Mouse (Mus musculus): ENCODE measurements around the gene Srsf4. TPM values are rescaled to one million over a fixed set of nuclear protein-coding genes. Genes with fewer than 3 reads are reported as not detected.
A peak's percentile ranks its signal among the peaks of the same experiment; 100 is the strongest.

Srsf4 gene
- total RNA-seq, 2 experiments from 2014 or later: 73.4 to 74.0 TPM

DNA sequence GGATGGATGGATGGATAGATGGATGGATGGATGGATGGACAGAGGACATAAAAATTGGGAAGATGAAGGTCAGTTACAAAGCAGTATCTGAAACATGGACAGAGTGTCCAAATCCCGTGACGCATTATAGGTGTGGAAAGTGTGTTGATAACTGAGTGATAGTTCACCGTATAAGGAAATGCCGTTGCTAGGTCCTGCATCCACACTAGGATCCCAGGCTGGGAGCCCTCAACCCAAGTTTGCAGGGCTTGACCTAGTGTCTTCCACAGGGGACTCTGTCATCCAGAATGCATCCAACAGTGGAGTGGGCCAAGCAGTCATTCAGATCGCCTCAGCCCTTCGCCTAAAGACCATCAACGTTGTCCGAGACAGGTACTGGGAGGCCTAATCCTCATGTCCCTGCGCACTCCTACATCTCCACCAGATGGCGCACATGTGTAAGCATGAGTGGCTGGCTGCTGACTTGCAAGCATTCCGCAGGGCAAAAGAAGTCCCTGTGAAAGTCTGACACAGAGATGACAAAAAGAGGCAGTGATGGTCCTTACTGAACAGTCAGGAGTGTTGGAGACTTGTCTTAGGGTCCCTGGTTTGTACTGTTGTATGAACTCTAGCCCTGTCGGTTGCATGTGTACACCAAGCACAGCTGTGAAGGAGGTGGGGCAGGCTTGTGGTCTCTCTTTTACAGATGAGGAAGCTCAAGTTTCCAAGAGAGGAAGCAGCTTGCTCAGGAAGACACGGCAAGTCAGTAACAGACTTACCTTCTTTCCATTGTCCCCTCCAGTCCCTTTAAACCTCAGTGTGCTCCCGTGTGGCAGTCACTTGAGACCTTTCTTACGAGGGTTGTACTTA is 12.7 kb upstream of the Srsf4 start:
- peak; percentile 80 to 86 for DNase-seq (ENCODE audit: extremely low spot score in 1 of 2, low spot score in 2 of 2)
- intact Hi-C loops (cut with DNase I): loop anchor here (2.0 kb wide), 1 partner anchor 218 kb away; no protein-coding TSS in a partner anchor

- no peak for DNase-seq (ENCODE audit: extremely low spot score in 1 of 2, low spot score in 2 of 2)
- intact Hi-C loops (cut with DNase I): loop anchor here (2.0 kb wide), 1 partner anchor 217 kb away; no protein-coding TSS in a partner anchor
These were observed 12.1 kb upstream of the Srsf4 start for GRCm38 (mm10) chr4:131861341-131861739.

DNA sequence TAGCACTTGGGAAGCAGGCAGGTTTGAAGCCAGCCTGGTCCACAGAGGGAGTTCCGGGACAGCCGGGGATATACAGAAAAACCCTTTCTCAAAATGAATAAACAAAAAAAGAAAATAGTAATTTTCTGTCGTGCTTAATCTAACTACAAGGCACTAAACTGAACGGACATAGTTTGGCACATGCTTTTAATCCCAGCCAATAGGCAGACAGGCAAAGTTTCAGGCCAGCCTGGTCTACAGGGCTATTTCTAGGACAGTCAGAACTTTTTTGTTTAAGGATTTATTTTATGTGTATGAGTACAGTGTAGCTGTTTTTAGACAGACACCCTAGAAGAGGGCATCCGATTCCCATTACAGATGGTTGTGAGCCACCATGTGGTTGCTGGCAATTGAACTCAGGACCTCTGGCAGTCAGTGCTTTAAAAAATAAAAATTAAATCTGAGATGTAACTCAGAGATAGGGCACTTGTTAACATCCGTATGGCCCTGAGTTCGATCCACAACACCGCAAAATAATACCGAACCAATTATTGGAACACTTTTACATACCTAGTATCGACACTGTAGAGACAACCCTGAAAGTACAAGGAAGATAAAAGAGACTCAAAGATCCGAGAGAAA is 635 bp upstream of the Srsf4 start:
- intact Hi-C loops (cut with DNase I): no loop called here
- DNase-seq (ENCODE audit: extremely low spot score in 1 of 2, low spot score in 2 of 2): no peak

- intact Hi-C loops (cut with DNase I): no loop called here
- no peak for DNase-seq (ENCODE audit: extremely low spot score in 1 of 2, low spot score in 2 of 2)
These were observed 736 bp downstream of the Srsf4 start for GRCm38 (mm10) chr4:131874169-131874536.

- DNase-seq (ENCODE audit: extremely low spot score in 1 of 2, low spot score in 2 of 2): no peak
- intact Hi-C loops (cut with DNase I): no loop called here
These were observed 1.1 kb downstream of the Srsf4 start for GRCm38 (mm10) chr4:131874567-131874966.

DNA sequence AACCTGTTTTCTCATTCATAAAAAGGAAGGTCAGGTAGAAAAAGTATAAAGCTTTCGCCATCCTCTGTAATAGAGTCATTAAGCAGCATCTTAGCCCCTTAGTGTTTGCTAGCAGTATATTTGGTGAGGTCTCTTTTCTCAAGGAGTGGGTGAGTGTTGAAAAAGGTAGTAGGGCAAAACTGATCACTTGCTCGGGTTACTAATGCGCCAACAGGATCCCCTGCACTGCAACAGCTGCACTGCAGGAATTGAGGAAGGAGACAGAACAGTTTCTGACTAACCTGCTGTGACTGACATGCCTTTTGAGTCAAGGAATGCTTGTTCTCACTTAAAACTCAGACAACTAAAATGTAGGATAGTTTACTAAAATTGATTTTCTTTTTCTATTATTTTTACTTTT is 1.8 kb downstream of the Srsf4 start:
- no peak for DNase-seq (ENCODE audit: extremely low spot score in 1 of 2, low spot score in 2 of 2)
- intact Hi-C loops (cut with DNase I): no loop called here

GRCm38 (mm10) chr4:131876836-131877235 is 3.4 kb downstream of the Srsf4 start:
- intact Hi-C loops (cut with DNase I): no loop called here
- no peak for DNase-seq (ENCODE audit: extremely low spot score in 1 of 2, low spot score in 2 of 2)

DNA sequence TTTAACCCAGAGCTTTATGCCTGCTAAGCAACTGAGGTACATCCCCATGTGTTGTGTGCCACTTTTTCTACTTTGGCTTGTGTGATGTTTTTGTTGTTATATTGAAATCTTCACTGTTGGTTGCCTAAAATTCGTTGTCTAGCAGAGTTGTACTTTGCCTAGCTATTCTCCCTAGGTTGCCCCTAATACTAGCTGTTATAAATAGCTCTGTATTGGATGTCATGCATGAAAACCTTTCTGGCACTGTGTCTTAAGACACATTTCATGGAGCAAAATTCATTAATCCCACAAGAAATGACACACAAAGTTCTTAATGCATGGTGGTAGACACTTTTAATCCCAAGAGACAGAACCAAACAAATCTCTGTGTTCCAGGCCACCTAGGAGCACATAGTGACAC is 6.3 kb downstream of the Srsf4 start:
- intact Hi-C loops (cut with DNase I): loop anchor here (10.0 kb wide), 1 partner anchor 295 kb away; no protein-coding TSS in a partner anchor
- no peak for DNase-seq (ENCODE audit: extremely low spot score in 1 of 2, low spot score in 2 of 2)

DNA sequence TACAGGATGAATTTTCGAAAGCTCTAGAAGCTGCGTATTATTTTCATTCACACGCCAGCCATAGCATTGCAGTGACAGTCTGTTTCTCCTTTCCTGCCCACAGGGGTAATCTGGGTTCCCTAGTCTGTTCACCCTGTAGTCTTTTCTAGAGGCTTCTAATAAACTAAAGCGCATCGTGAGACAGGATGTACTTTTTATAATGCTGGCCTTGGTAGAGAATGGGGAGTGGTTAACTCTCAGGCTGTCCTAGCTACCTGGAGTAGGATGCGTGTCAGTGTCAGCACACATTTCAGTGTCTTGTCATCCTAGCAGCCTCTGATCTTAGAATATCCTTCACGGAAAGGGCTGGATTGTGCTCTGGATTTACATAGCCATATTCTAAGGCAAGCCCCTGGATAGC is 7.9 kb downstream of the Srsf4 start:
- no peak for DNase-seq (ENCODE audit: extremely low spot score in 1 of 2, low spot score in 2 of 2)
- intact Hi-C loops (cut with DNase I): loop anchor here (10.0 kb wide), 1 partner anchor 293 kb away; no protein-coding TSS in a partner anchor

DNA sequence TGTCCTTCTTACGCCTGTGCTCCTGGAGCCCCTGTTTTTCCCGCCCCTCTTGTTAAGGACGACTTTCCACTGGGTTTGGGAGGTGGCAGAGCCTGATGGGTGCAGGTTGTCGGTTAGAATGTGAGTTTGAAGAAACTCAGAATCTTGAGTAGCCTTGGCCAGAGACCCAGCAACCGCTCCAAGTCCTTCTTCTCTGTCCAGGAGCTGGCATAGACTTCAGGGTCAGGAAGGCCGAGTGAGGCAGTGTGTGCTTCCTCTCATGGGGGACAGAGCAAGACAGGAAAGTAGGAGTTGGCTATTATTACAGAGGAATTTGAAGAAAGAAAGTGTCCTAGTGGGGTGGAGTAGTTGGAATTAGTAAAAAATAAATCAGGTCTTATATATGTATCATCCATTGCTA is 10.2 kb downstream of the Srsf4 start:
- DNase-seq (ENCODE audit: extremely low spot score in 1 of 2, low spot score in 2 of 2): no peak
- intact Hi-C loops (cut with DNase I): loop anchor here (10.0 kb wide), 1 partner anchor 291 kb away; no protein-coding TSS in a partner anchor

GRCm38 (mm10) chr4:131885376-131885775 is 12.0 kb downstream of the Srsf4 start:
- intact Hi-C loops (cut with DNase I): loop anchor here (10.0 kb wide), 1 partner anchor 289 kb away; no protein-coding TSS in a partner anchor
- no peak for DNase-seq (ENCODE audit: extremely low spot score in 1 of 2, low spot score in 2 of 2)

DNA sequence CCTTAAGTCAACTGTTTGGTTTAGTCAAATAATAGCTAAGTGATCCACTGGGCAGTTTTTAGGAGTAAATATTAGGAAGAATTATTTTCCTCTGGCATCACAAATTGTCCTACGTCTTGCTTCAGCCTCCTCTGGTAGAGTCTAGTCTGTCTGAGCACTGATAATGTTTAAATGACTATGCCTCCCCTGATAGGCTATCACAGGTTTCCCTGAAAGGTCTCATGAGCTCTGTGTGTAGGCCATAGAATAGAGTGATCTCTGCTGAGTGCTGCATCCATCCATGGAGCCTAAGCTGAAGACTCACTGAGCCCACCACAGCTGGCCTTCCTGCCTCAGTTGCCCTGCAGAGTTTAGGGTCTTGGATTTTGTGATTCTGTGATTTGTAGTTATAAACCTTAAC is 15.1 kb downstream of the Srsf4 start:
- no peak for DNase-seq (ENCODE audit: extremely low spot score in 1 of 2, low spot score in 2 of 2)
- intact Hi-C loops (cut with DNase I): loop anchor here (10.0 kb wide), 1 partner anchor 286 kb away; no protein-coding TSS in a partner anchor

DNA sequence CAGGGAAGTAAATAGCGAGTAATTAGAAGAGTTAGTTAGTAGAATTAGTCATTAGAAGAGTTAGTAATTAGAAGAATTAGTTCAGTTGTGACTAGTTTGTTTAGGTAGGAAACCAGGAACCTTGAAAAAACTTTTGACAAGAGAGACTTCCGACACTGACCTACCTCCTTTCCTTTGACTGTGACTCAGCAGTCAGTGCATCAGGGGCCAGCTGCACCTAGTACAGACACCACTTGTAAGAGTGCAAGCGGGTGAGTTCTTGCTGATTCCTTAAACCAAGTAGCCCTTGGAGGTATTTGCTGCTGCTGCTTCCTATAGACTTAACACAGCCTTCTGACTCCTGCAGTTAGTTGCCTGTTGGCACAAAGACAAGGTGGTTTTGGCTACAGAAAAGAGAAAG is 17.3 kb downstream of the Srsf4 start:
- no peak for DNase-seq (ENCODE audit: extremely low spot score in 1 of 2, low spot score in 2 of 2)
- intact Hi-C loops (cut with DNase I): no loop called here

DNA sequence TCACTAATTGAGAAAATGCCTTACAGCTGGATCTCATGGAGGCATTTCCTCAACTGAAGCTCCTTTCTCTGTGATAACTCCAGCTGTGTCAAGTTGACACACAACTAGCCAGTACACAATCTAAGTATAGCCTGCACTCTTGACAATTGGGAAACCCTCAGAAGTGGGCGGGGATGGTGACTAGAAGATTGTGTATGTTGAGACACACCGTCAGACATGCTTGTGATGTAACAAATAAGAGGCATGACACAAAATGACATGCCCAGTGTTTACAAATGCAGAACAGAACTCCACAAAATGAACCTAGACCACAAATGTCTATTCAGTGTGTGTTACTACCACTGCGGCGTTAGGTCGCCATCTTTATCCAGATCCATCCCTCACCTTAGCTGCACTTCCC is 23.7 kb downstream of the Srsf4 start:
- DNase-seq (ENCODE audit: extremely low spot score in 1 of 2, low spot score in 2 of 2): no peak
- intact Hi-C loops (cut with DNase I): no loop called here

- intact Hi-C loops (cut with DNase I): no loop called here
- DNase-seq (ENCODE audit: extremely low spot score in 1 of 2, low spot score in 2 of 2): no peak
These were observed 24.4 kb downstream of the Srsf4 start for GRCm38 (mm10) chr4:131897787-131898186.

GRCm38 (mm10) chr4:131898503-131899179 is 25.2 kb downstream of the Srsf4 start:
- intact Hi-C loops (cut with DNase I): no loop called here
- no peak for DNase-seq (ENCODE audit: extremely low spot score in 1 of 2, low spot score in 2 of 2)

DNA sequence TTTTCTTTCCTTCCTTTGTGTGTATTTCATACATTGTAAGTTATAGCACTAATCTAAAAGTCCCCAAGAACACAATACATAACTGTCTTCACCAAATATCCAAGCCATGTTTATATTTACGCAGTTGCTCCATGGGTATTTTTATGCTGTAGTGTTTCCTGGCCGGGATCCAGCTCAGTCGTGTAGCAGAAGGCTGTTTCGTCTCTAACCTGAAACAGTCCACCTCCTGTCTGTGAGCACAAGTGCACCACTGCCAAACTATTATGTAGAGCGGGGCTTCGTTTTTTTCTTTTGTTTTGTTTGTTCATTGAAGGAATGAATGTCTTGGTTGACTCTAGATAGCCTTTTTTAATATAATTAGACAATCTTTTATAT is 25.8 kb downstream of the Srsf4 start:
- no peak for DNase-seq (ENCODE audit: extremely low spot score in 1 of 2, low spot score in 2 of 2)
- intact Hi-C loops (cut with DNase I): no loop called here

DNA sequence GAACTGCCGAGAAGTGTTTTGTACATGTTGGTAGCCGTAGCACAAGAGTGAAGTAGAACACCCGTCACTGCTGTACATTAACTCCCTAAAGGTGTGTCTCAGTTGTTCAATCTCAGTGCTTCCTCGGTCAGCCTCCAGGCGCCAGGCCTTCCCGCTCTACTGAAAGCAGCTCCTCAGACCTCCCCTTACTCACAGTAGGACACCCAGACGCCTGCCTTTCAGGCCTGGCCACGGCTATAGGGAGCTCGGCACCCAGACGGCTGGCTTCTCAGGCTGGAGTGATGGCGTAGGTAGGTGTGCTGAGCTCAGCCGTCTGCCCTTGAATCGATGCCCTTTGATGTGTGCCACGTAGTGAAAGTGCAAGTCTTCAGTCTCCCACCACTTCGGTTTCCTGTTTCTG is 27.7 kb downstream of the Srsf4 start:
- intact Hi-C loops (cut with DNase I): no loop called here
- DNase-seq (ENCODE audit: extremely low spot score in 1 of 2, low spot score in 2 of 2): no peak

DNA sequence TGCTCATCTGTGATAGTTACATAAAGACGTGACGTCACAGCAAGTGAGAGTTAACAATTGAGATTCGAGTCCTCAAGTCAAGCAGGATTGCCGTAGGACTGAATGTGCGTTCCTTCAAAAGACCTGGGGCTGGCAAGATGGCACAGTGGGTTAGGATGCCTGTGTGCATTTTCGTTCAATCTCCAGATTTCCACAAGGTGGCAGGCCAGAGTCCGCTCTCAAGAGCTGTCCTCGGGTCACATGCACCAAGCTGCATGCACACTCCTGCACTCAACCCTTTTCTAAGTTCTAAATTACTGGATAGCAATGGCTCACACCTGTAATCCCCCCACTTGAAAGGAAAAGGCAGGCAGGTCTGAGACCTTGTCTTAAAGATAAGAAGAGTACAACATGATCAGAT is 31.1 kb downstream of the Srsf4 start:
- intact Hi-C loops (cut with DNase I): no loop called here
- DNase-seq (ENCODE audit: extremely low spot score in 1 of 2, low spot score in 2 of 2): peak in 1 of 2 experiments; percentile 65

DNA sequence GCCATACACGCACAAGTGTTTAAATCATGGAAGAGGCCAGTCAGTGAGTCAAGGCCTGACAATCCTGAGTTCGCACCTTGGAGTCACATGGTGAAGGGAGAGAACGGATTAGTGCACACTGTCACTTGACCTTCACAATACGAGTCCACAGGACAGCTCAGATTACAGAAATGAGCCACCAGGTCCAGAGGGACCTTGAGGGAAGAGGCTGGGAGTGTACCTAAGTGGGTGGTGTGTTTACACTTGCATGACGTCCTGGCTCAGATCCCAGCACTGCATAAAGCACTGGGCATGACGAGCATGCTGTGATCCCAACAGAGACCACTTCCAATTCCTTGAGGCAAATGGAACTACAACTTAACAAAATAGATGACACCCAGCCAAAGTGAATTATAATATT is 33.0 kb downstream of the Srsf4 start:
- intact Hi-C loops (cut with DNase I): no loop called here

More for the DNA sequence above, 33.0 kb downstream of the Srsf4 start:
- no peak for DNase-seq (ENCODE audit: extremely low spot score in 1 of 2, low spot score in 2 of 2)
